Mouse (Mus musculus): ENCODE measurements around the gene Ctr9. TPM values are rescaled to one million over a fixed set of nuclear protein-coding genes. Genes with fewer than 3 reads are reported as not detected.

Gene Ctr9
- total and polyA plus RNA-seq, 3 experiments, result 15.1 to 68.7 (median 59.5) TPM

GRCm38 (mm10) chr7:111072410-111072809 is 43.7 kb downstream of the Ctr9 start:
- no peak for ATAC-seq (ENCODE audit: extremely low read depth, insufficient number of reproducible peaks, low FRiP score, poor library complexity, severe bottlenecking)

GRCm38 (mm10) chr7:111075288-111075687 is 46.5 kb downstream of the Ctr9 start:
- Histone ChIP-seq H3K9me3 (replicated peaks) (no peaks in the 10 kb centered on the region), H3K36me3 (replicated peaks) (peaks cover 95% of the 10 kb centered on the region), H3K4me1 (ENCODE audit: insufficient read depth, low read depth, low read length) (peaks cover 46% of the 10 kb centered on the region), H3K27me3 (ENCODE audit: insufficient read depth, low read length) (no peaks in the 10 kb centered on the region), H3K4me3 (ENCODE audit: low read depth, low read length) (no peak overlapping the region)
- DNase-seq (ENCODE audit: low spot score) (no peak), ATAC-seq (ENCODE audit: extremely low read depth, insufficient number of reproducible peaks, low FRiP score, poor library complexity, severe bottlenecking) (no peak)
- no peak for TF ChIP-seq CTCF (IDR thresholded peaks at IDR 0.05; ENCODE audit: low read depth, low read length)
- TF ChIP-seq TAL1 (conservative IDR thresholded peaks at IDR 0.05; ENCODE audit: low read depth, low read length), result no peak
- TF ChIP-seq POLR2AphosphoS5 (IDR thresholded peaks at IDR 0.05; ENCODE audit: insufficient replicate concordance, low read depth, low read length), result no peak
- no peak for TF ChIP-seq GATA1 (IDR thresholded peaks at IDR 0.05; ENCODE audit: borderline replicate concordance, low read length)
- TF ChIP-seq GATA2 (IDR thresholded peaks at IDR 0.05; ENCODE audit: borderline replicate concordance, low read depth, low read length), result no peak

More at GRCm38 (mm10) chr7:111072410-111072809, 43.7 kb downstream of the Ctr9 start:
- Histone ChIP-seq H3K27me3 (ENCODE audit: insufficient read depth, low read length) (no peaks in the 10 kb centered on the region), H3K4me3 (ENCODE audit: low read depth, low read length) (no peak overlapping the region), H3K36me3 (replicated peaks) (peaks cover 93% of the 10 kb centered on the region), H3K9me3 (replicated peaks) (peaks cover 8% of the 10 kb centered on the region; the same call in 1 of the 2 replicates), H3K4me1 (ENCODE audit: insufficient read depth, low read depth, low read length) (peaks cover 23% of the 10 kb centered on the region)
- TF ChIP-seq TAL1 (conservative IDR thresholded peaks at IDR 0.05; ENCODE audit: low read depth, low read length), result no peak
- no peak for TF ChIP-seq GATA2 (IDR thresholded peaks at IDR 0.05; ENCODE audit: borderline replicate concordance, low read depth, low read length)
- TF ChIP-seq POLR2AphosphoS5 (IDR thresholded peaks at IDR 0.05; ENCODE audit: insufficient replicate concordance, low read depth, low read length), result no peak
- TF ChIP-seq GATA1 (IDR thresholded peaks at IDR 0.05; ENCODE audit: borderline replicate concordance, low read length), result no peak
- no peak for TF ChIP-seq CTCF (IDR thresholded peaks at IDR 0.05; ENCODE audit: low read depth, low read length)
- DNase-seq (ENCODE audit: low spot score), result no peak

GRCm38 (mm10) chr7:111078271-111078670 is 49.5 kb downstream of the Ctr9 start:
- Histone ChIP-seq H3K4me3 (ENCODE audit: low read depth, low read length) (no peak overlapping the region), H3K4me1 (ENCODE audit: insufficient read depth, low read depth, low read length) (peaks cover 45% of the 10 kb centered on the region), H3K9me3 (replicated peaks) (no peaks in the 10 kb centered on the region), H3K36me3 (replicated peaks) (peaks cover 83% of the 10 kb centered on the region), H3K27me3 (ENCODE audit: insufficient read depth, low read length) (no peaks in the 10 kb centered on the region)
- no peak for TF ChIP-seq CTCF (IDR thresholded peaks at IDR 0.05; ENCODE audit: low read depth, low read length)
- ATAC-seq (ENCODE audit: extremely low read depth, insufficient number of reproducible peaks, low FRiP score, poor library complexity, severe bottlenecking) (no peak), DNase-seq (ENCODE audit: low spot score) (no peak)

GRCm38 (mm10) chr7:111080026-111080425 is 51.3 kb downstream of the Ctr9 start:
- DNase-seq (ENCODE audit: low spot score), result no peak
- Histone ChIP-seq H3K9me3 (replicated peaks) (no peaks in the 10 kb centered on the region), H3K36me3 (replicated peaks) (peaks cover 65% of the 10 kb centered on the region), H3K27me3 (ENCODE audit: insufficient read depth, low read length) (no peaks in the 10 kb centered on the region), H3K4me3 (ENCODE audit: low read depth, low read length) (peak overlapping the region; percentile 13; the same call in 1 of the 2 replicates), H3K4me1 (ENCODE audit: insufficient read depth, low read depth, low read length) (peaks cover 36% of the 10 kb centered on the region)
- no peak for ATAC-seq (ENCODE audit: extremely low read depth, insufficient number of reproducible peaks, low FRiP score, poor library complexity, severe bottlenecking)
- TF ChIP-seq TAL1 (conservative IDR thresholded peaks at IDR 0.05; ENCODE audit: low read depth, low read length) (no peak), GATA2 (IDR thresholded peaks at IDR 0.05; ENCODE audit: borderline replicate concordance, low read depth, low read length) (no peak), POLR2AphosphoS5 (IDR thresholded peaks at IDR 0.05; ENCODE audit: insufficient replicate concordance, low read depth, low read length) (no peak), CTCF (IDR thresholded peaks at IDR 0.05; ENCODE audit: low read depth, low read length) (no peak), GATA1 (IDR thresholded peaks at IDR 0.05; ENCODE audit: borderline replicate concordance, low read length) (no peak)

GRCm38 (mm10) chr7:111080876-111081275 is 52.1 kb downstream of the Ctr9 start:
- DNase-seq (ENCODE audit: low spot score) (no peak), ATAC-seq (ENCODE audit: extremely low read depth, insufficient number of reproducible peaks, low FRiP score, poor library complexity, severe bottlenecking) (no peak)
- Histone ChIP-seq H3K4me3 (ENCODE audit: low read depth, low read length) (peak overlapping the region; percentile 99), H3K4me1 (ENCODE audit: insufficient read depth, low read depth, low read length) (peaks cover 33% of the 10 kb centered on the region), H3K9me3 (replicated peaks) (no peaks in the 10 kb centered on the region), H3K36me3 (replicated peaks) (peaks cover 58% of the 10 kb centered on the region), H3K27me3 (ENCODE audit: insufficient read depth, low read length) (no peaks in the 10 kb centered on the region)
- TF ChIP-seq CTCF (IDR thresholded peaks at IDR 0.05; ENCODE audit: low read depth, low read length), result no peak
- TF ChIP-seq POLR2AphosphoS5 (IDR thresholded peaks at IDR 0.05; ENCODE audit: insufficient replicate concordance, low read depth, low read length), result no peak
- TF ChIP-seq TAL1 (conservative IDR thresholded peaks at IDR 0.05; ENCODE audit: low read depth, low read length), result no peak
- no peak for TF ChIP-seq GATA1 (IDR thresholded peaks at IDR 0.05; ENCODE audit: borderline replicate concordance, low read length)
- TF ChIP-seq GATA2 (IDR thresholded peaks at IDR 0.05; ENCODE audit: borderline replicate concordance, low read depth, low read length), result no peak

GRCm38 (mm10) chr7:111082043-111082821 is 53.5 kb downstream of the Ctr9 start:
- peaks cover 45% of the 10 kb centered on the region for H3K36me3 ChIP-seq (replicated peaks)
- peak; percentile 10; the same call in 1 of the 2 replicates for ATAC-seq (ENCODE audit: extremely low read depth, insufficient number of reproducible peaks, low FRiP score, poor library complexity, severe bottlenecking)
- H3K27me3 ChIP-seq (ENCODE audit: insufficient read depth, low read length), result no peaks in the 10 kb centered on the region
- H3K4me3 ChIP-seq (ENCODE audit: low read depth, low read length), result peak overlapping the region; percentile 99
- TF ChIP-seq TAL1 (conservative IDR thresholded peaks at IDR 0.05; ENCODE audit: low read depth, low read length) (no peak), GATA2 (IDR thresholded peaks at IDR 0.05; ENCODE audit: borderline replicate concordance, low read depth, low read length) (no peak)
- H3K4me1 ChIP-seq (ENCODE audit: insufficient read depth, low read depth, low read length), result peaks cover 28% of the 10 kb centered on the region
- H3K9me3 ChIP-seq (replicated peaks), result no peaks in the 10 kb centered on the region
- DNase-seq (ENCODE audit: low spot score), result peak; percentile 69
